8 mouse cellular contexts compared by ENCODE assay signal in the genomic region with DNA sequence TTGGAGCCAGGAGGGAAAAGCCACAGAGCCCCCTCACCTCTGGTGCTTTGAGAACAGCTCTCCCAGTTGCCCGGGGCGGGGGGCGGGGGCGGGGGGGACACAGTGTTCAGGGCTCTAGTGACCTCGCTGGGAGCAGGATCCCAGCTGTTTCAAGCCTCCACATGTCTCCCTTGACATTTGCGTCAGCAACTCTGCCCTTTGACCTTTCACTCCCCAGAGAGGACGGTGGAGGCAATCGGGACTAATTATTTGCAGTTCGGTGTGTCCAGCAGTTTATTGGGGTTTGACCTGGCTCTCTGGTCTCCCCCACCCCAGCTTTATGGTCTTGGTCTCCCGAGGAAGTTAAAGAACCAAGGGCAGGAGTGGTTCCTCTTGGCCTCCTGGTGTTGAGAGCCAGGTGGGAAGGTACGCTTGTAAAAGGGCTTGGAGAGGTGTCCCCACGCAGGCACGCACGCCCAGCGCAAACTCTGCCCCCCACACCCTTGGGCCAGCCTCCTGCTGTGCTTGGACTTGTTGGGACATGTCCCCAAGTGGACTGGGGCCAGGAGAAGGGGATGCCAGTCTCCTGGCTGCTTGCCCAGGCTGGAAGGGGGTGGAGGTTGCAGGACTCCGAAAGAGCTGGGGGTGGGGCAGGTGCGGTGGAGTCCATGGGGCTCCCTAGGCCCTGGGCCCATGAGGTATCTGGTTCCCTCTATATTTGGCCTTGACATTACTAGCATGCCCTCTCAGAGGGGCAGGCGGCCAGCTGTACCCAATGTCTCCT.
DNase-seq lines count a peak whose midpoint lies in the region; ATAC-seq and TF ChIP-seq lines count a peak whose summit lies in the region.

No protein-coding gene starts in this region.

- H3K4me3 ChIP-seq in megakaryocyte, embryonic 14.5 days (replicated peaks) = peak overlapping the region; percentile 74
- no peak overlapping the region for H3K4me3 ChIP-seq in intestine, postnatal 0 days (ENCODE audit: low read depth, low read length)
- H3K4me3 ChIP-seq in lung, adult 2 months (replicated peaks; ENCODE audit: extremely low read depth, low read depth, low read length) = no peak overlapping the region

- H3K27ac ChIP-seq in intestine, postnatal 0 days (ENCODE audit: low read depth, low read length) = peak overlapping the region; percentile 88

- WGBS in intestine, postnatal 0 days = 32% methylated on average over 18 of the region's 18 CpGs
- WGBS in lung, adult 2 months = 47% methylated on average over 18 of the region's 18 CpGs

- TF ChIP-seq CTCF in intestine, postnatal 0 days (IDR thresholded peaks at IDR 0.05; ENCODE audit: low read depth) = peak; percentile 15; the same call in 1 of the 2 replicates
- no peak for TF ChIP-seq CTCF in lung, adult 2 months (IDR thresholded peaks at IDR 0.05; ENCODE audit: insufficient read depth, low read length)

- no peaks in the 10 kb centered on the region for H3K9me3 ChIP-seq in megakaryocyte, embryonic 14.5 days
- H3K9me3 ChIP-seq in intestine, postnatal 0 days (ENCODE audit: control insufficient read depth) = no peaks in the 10 kb centered on the region

- TF ChIP-seq POLR2A in lung, adult 2 months (IDR thresholded peaks at IDR 0.05; ENCODE audit: borderline replicate concordance, extremely low read depth, low read depth, low read length) = no peak

- H3K4me1 ChIP-seq in megakaryocyte, embryonic 14.5 days = peaks cover 48% of the 10 kb centered on the region
- H3K4me1 ChIP-seq in intestine, postnatal 0 days (replicated peaks; ENCODE audit: control insufficient read depth, insufficient read depth, low read length) = peaks cover 30% of the 10 kb centered on the region
- H3K4me1 ChIP-seq in lung, adult 2 months (ENCODE audit: control insufficient read depth, insufficient read depth, low read length) = peaks cover 15% of the 10 kb centered on the region

- peaks cover 49% of the 10 kb centered on the region for H3K27me3 ChIP-seq in megakaryocyte, embryonic 14.5 days (replicated peaks)
- H3K27me3 ChIP-seq in intestine, postnatal 0 days (replicated peaks; ENCODE audit: control insufficient read depth, insufficient read depth, low read length) = no peaks in the 10 kb centered on the region

- ATAC-seq in megakaryocyte, adult 5-6 weeks (ENCODE audit: poor library complexity, severe bottlenecking) = no peak
- peak; percentile 57 for ATAC-seq in intestine, postnatal 0 days
- ATAC-seq in megakaryocyte-erythroid progenitor cell, adult 5-6 weeks (replicated peaks; ENCODE audit: low FRiP score, low TSS enrichment, poor library complexity, severe bottlenecking) = no peak

- peak; percentile 79 for DNase-seq in cerebellum, adult 11-12 months
- DNase-seq in gastrocnemius, postnatal 4 days (ENCODE audit: low spot score in 2 of 2) = peak; percentile 64 to 81
- DNase-seq in lung, adult 2 months = peak; percentile 80
- peak; percentile 86 for DNase-seq in urinary bladder, adult 2 months (ENCODE audit: low spot score)

- peak overlapping the region; percentile 8; the same call in 1 of the 2 replicates for H3K9ac ChIP-seq in intestine, postnatal 0 days (ENCODE audit: low read depth, low read length)

- no peak overlapping the region for H3K4me2 ChIP-seq in intestine, postnatal 0 days (replicated peaks; ENCODE audit: low read depth)

- no peaks in the 10 kb centered on the region for H3K36me3 ChIP-seq in megakaryocyte, embryonic 14.5 days (replicated peaks; ENCODE audit: low read length)
- no peaks in the 10 kb centered on the region for H3K36me3 ChIP-seq in intestine, postnatal 0 days (ENCODE audit: control insufficient read depth, insufficient read depth)
